Mouse (Mus musculus) myocyte (in vitro differentiated cells): Measurements from ENCODE around the gene Cldn15. TPM values are rescaled to one million over a fixed set of nuclear protein-coding genes. Genes with fewer than 3 reads are reported as not detected.

ENCODE experiments used
- H3K27me3 ChIP-seq: one replicate; pipeline ENCODE4 v1.6.1; 2011; ENCODE audit not compliant: control insufficient read depth, insufficient read depth, insufficient read length
- H3K36me3 ChIP-seq: one replicate; pipeline ENCODE4 v1.6.1; 2011; ENCODE audit not compliant: control insufficient read depth, insufficient read depth
- H3K4me2 ChIP-seq: one replicate; pipeline ENCODE4 v1.6.1; 2011; ENCODE audit warnings: low read depth, control low read depth
- H3K4me3 ChIP-seq: one replicate; pipeline ENCODE4 v1.5.1; 2011; ENCODE audit warnings: mild to moderate bottlenecking, control low read depth, moderate library complexity
- H3K79me2 ChIP-seq: one replicate; pipeline ENCODE4 v1.6.1; 2011; ENCODE audit not compliant: control insufficient read depth, insufficient read depth
- H3ac ChIP-seq: one replicate; pipeline ENCODE4 v1.6.1; 2011; ENCODE audit not compliant: control insufficient read depth, insufficient read length
- CEBPB ChIP-seq: IDR thresholded peaks from 2 replicates; pipeline ENCODE4 v1.6.1; 2011; ENCODE audit warnings: mild to moderate bottlenecking, moderate library complexity; ENCODE audit not compliant: poor library complexity, insufficient read depth, severe bottlenecking
- E2F4 ChIP-seq: IDR thresholded peaks from one replicate; pipeline ENCODE4 v1.6.1; 2011; ENCODE audit warnings: mild to moderate bottlenecking, control low read depth, moderate library complexity; ENCODE audit not compliant: insufficient read depth
- MAX ChIP-seq: IDR thresholded peaks from one replicate; pipeline ENCODE4 v1.6.1; 2011; ENCODE audit warnings: low read depth, mild to moderate bottlenecking, control low read depth
- MYOD1 ChIP-seq, 3 experiments: IDR thresholded peaks; one replicate each; pipeline ENCODE4 v1.6.1; 2011; ENCODE audit warnings: control low read depth in 2 of 3, low read depth in 2 of 3, mild to moderate bottlenecking in 2 of 3, moderate library complexity in 1 of 3; ENCODE audit not compliant: insufficient read length in 2 of 3, control insufficient read depth in 1 of 3
- MYOG ChIP-seq, 3 experiments: IDR thresholded peaks; one replicate each; pipeline ENCODE4 v1.6.1; 2011; ENCODE audit warnings: control low read depth in 2 of 3, low read depth in 2 of 3, mild to moderate bottlenecking in 2 of 3; ENCODE audit not compliant: insufficient read length in 2 of 3, control insufficient read depth in 1 of 3, insufficient read depth in 1 of 3
- POLR2A ChIP-seq: IDR thresholded peaks from one replicate; pipeline ENCODE4 v1.6.1; 2011; ENCODE audit warnings: low read depth, mild to moderate bottlenecking, control low read depth, moderate library complexity; ENCODE audit not compliant: insufficient read length
- POLR2AphosphoS2 ChIP-seq: IDR thresholded peaks from one replicate; pipeline ENCODE4 v1.6.1; 2011; ENCODE audit warnings: low read depth, control low read depth; ENCODE audit not compliant: insufficient read length
- REST ChIP-seq: IDR thresholded peaks from one replicate; pipeline ENCODE4 v1.6.1; 2011; ENCODE audit warnings: mild to moderate bottlenecking, control low read depth, moderate library complexity; ENCODE audit not compliant: insufficient read depth, insufficient read length
- SRF ChIP-seq: IDR thresholded peaks from one replicate; pipeline ENCODE4 v1.6.1; 2011; ENCODE audit warnings: low read depth; ENCODE audit not compliant: control insufficient read depth, insufficient read length
- TCF12 ChIP-seq: IDR thresholded peaks from one replicate; pipeline ENCODE4 v1.6.1; 2011; ENCODE audit warnings: mild to moderate bottlenecking, control low read depth; ENCODE audit not compliant: poor library complexity, insufficient read depth, severe bottlenecking
- TCF3 ChIP-seq: IDR thresholded peaks from one replicate; pipeline ENCODE4 v1.6.1; 2011; ENCODE audit warnings: low read depth, control low read depth; ENCODE audit not compliant: insufficient read length
- USF1 ChIP-seq: IDR thresholded peaks from one replicate; pipeline ENCODE4 v1.6.1; 2011; ENCODE audit warnings: low read depth, mild to moderate bottlenecking, control low read depth, moderate library complexity
- polyA plus RNA-seq: library from polyadenylated mRNA; unstranded; fragments of >200 nt; fragmentation: generic; extraction: Trizol; gene quantifications from one replicate; pipeline ENCODE4 v1.2.1, GENCODE M21; 2012; ENCODE audit warnings: missing spikeins

Gene Cldn15
- polyA plus RNA-seq, 1 experiment, result 0.23 TPM

DNA sequence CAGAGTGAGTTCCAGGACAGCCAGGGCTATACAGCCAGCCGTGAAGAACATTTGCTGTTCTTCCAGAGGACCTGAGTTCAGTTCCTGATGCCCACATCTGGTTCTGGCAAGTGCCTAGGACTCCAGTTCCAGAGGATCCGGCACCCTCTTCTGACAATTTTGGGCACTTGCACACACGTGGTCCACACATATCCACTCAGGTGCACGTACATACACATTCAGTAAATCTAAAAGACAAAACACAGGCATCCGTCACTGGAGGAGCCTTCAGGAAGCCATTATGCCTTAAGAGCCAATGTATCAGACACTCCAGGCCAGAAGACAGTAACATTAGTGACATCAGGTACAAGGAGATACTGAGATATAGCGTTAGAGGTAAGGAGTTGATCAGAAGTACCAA lies 15.9 kb upstream of the Cldn15 start:
- H3K79me2 ChIP-seq, result peaks cover 24% of the 10 kb centered on the region
- no peaks in the 10 kb centered on the region for H3K36me3 ChIP-seq
- H3K4me2 ChIP-seq, result no peak overlapping the region
- H3K4me3 ChIP-seq, result no peak overlapping the region
- no peak overlapping the region for H3ac ChIP-seq
- TF ChIP-seq REST (no peak), POLR2AphosphoS2 (no peak), MYOD1 (IDR thresholded peaks at IDR 0.05; ENCODE audit: control insufficient read depth in 1 of 3, insufficient read length in 2 of 3, low read depth in 2 of 3) (no peak), SRF (no peak), POLR2A (no peak), MAX (no peak), USF1 (no peak), E2F4 (no peak), MYOG (IDR thresholded peaks at IDR 0.05; ENCODE audit: control insufficient read depth in 1 of 3, insufficient read depth in 1 of 3, insufficient read length in 2 of 3, low read depth in 2 of 3) (no peak), CEBPB (no peak), TCF3 (no peak), TCF12 (no peak)
- no peaks in the 10 kb centered on the region for H3K27me3 ChIP-seq

- H3K79me2 ChIP-seq, result peaks cover 29% of the 10 kb centered on the region
- H3K4me2 ChIP-seq, result peak overlapping the region; percentile 80
- no peaks in the 10 kb centered on the region for H3K36me3 ChIP-seq
- TF ChIP-seq E2F4 (no peak), MYOD1 (IDR thresholded peaks at IDR 0.05; ENCODE audit: control insufficient read depth in 1 of 3, insufficient read length in 2 of 3, low read depth in 2 of 3) (no peak), CEBPB (no peak)
- H3K27me3 ChIP-seq, result no peaks in the 10 kb centered on the region
- H3ac ChIP-seq, result no peak overlapping the region
- peak overlapping the region; percentile 78 for H3K4me3 ChIP-seq
Measured at GRCm38 (mm10) chr5:136952153-136952552, 14.3 kb upstream of the Cldn15 start.

- TF ChIP-seq TCF12 (no peak), USF1 (no peak), E2F4 (no peak), REST (peak; percentile 60), MAX (no peak), MYOD1 (IDR thresholded peaks at IDR 0.05; ENCODE audit: control insufficient read depth in 1 of 3, insufficient read length in 2 of 3, low read depth in 2 of 3) (no peak), MYOG (IDR thresholded peaks at IDR 0.05; ENCODE audit: control insufficient read depth in 1 of 3, insufficient read depth in 1 of 3, insufficient read length in 2 of 3, low read depth in 2 of 3) (no peak), POLR2A (peak; percentile 49), SRF (no peak), TCF3 (no peak), CEBPB (no peak), POLR2AphosphoS2 (peak; percentile 17)
- peak within 1 kb of the TSS; percentile 83 for H3K4me2 ChIP-seq
Measured at GRCm38 (mm10) chr5:136953015-136953414, 13.4 kb upstream of the Cldn15 start, which contains the start of gene Fis1. TSS of gene Fis1 (plus strand) at chr5:136953275.

DNA sequence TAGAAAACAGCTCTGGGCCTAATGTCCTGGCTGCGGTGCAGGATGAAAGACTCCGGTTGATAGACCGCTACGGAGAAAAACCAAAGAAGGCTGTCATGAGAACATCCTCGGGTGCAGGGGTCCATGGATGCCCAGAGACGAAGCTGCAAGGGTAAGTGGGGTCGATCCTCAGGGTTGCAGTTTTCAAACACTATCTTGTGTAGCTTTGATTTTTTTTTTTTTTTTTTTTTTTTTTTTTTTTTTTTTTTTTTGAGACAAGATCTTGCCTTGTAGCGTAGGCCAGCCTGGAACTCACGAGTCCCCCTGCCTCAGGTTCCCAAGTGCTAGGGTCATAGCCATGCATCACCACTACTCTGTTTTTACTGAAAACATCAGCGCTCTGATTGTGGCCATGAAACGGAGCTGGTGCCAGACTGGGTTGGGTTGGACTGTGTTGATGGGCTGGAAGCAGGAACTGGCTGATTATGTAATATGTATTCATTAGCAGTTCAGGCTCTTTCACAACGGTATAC lies 12.9 kb upstream of the Cldn15 start:
- Histone ChIP-seq H3K4me3 (peak overlapping the region; percentile 78), H3K4me2 (peak overlapping the region; percentile 83), H3ac (peak overlapping the region; percentile 46), H3K79me2 (peaks cover 29% of the 10 kb centered on the region), H3K36me3 (no peaks in the 10 kb centered on the region), H3K27me3 (no peaks in the 10 kb centered on the region)
- no peak for TF ChIP-seq MAX
- TF ChIP-seq USF1, result no peak
- no peak for TF ChIP-seq POLR2A
- TF ChIP-seq MYOG (IDR thresholded peaks at IDR 0.05; ENCODE audit: control insufficient read depth in 1 of 3, insufficient read depth in 1 of 3, insufficient read length in 2 of 3, low read depth in 2 of 3), result no peak
- TF ChIP-seq E2F4, result no peak
- TF ChIP-seq MYOD1 (IDR thresholded peaks at IDR 0.05; ENCODE audit: control insufficient read depth in 1 of 3, insufficient read length in 2 of 3, low read depth in 2 of 3), result no peak
- no peak for TF ChIP-seq SRF
- no peak for TF ChIP-seq POLR2AphosphoS2
- TF ChIP-seq REST, result no peak

More at GRCm38 (mm10) chr5:136953015-136953414, 13.4 kb upstream of the Cldn15 start, which contains the start of gene Fis1:
- Histone ChIP-seq H3K27me3 (no peaks in the 10 kb centered on the region), H3K36me3 (no peaks in the 10 kb centered on the region), H3K79me2 (peaks cover 29% of the 10 kb centered on the region), H3ac (peak within 1 kb of the TSS; percentile 46), H3K4me3 (peak within 1 kb of the TSS; percentile 78)

DNA sequence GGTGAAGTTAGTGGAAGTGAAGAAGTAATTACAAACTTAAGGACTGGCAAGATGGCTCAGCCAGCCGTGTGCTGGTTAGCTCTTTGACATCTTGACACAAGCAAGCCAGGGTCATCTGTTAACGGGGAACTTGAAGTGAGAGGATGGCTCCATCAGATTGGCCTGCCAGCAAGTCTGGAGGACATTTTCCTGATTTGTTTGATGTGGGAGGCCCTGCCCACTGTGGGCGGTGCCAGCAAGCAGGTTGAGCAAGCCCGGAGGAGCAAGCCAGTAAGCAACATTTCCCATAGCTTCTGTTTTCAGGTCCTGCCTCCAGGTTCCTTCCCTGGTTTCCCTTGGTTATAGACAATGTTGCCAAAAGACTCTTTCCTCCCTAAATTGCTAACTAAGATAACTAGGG lies 10.8 kb upstream of the Cldn15 start:
- Histone ChIP-seq H3ac (no peak overlapping the region), H3K27me3 (no peaks in the 10 kb centered on the region), H3K36me3 (no peaks in the 10 kb centered on the region), H3K4me3 (no peak overlapping the region), H3K79me2 (peaks cover 29% of the 10 kb centered on the region), H3K4me2 (no peak overlapping the region)
- no peak for TF ChIP-seq MYOD1 (IDR thresholded peaks at IDR 0.05; ENCODE audit: control insufficient read depth in 1 of 3, insufficient read length in 2 of 3, low read depth in 2 of 3)
- no peak for TF ChIP-seq MYOG (IDR thresholded peaks at IDR 0.05; ENCODE audit: control insufficient read depth in 1 of 3, insufficient read depth in 1 of 3, insufficient read length in 2 of 3, low read depth in 2 of 3)
- TF ChIP-seq MAX, result no peak
- TF ChIP-seq E2F4, result no peak
- no peak for TF ChIP-seq POLR2AphosphoS2
- no peak for TF ChIP-seq REST
- no peak for TF ChIP-seq POLR2A
- TF ChIP-seq USF1, result no peak
- no peak for TF ChIP-seq SRF
- no peak for TF ChIP-seq CEBPB
- TF ChIP-seq TCF3, result no peak
- TF ChIP-seq TCF12, result no peak
